Mouse (Mus musculus) stomach, postnatal 0 days (tissue): ENCODE results near the gene Tatdn3. TPM values are rescaled to one million over a fixed set of nuclear protein-coding genes. Genes with fewer than 3 reads are reported as not detected.

ENCODE experiments used
- ATAC-seq: fragments of 200-750 bp; cut with Nextera tagmentation; 2 replicates; pipeline ENCODE4 v1.8.0; 2017; ENCODE audit not compliant: low FRiP score, low TSS enrichment
- DNase-seq: peaks from one replicate; pipeline ENCODE4 v3.0.0-alpha.2; 2016; ENCODE audit warnings: low spot score
- H3K27ac ChIP-seq: fragments of 300-500 bp; sonication (generic); replicated peaks from 2 replicates; pipeline ENCODE4 v1.5.1; 2014; ENCODE audit warnings: mild to moderate bottlenecking, control low read depth
- H3K27me3 ChIP-seq: fragments of 300-500 bp; sonication (generic); 2 replicates; pipeline ENCODE4 v1.6.1; 2014; ENCODE audit warnings: low read length; ENCODE audit not compliant: control insufficient read depth, insufficient read depth
- H3K36me3 ChIP-seq: fragments of 300-500 bp; sonication (generic); 2 replicates; pipeline ENCODE4 v1.6.1; 2014; ENCODE audit warnings: low read length, mixed read lengths; ENCODE audit not compliant: control insufficient read depth, insufficient read depth
- H3K4me1 ChIP-seq: fragments of 300-500 bp; sonication (generic); replicated peaks from 2 replicates; pipeline ENCODE4 v1.6.1; 2014; ENCODE audit warnings: antibody characterized with exemption; ENCODE audit not compliant: control insufficient read depth, insufficient read depth
- H3K4me2 ChIP-seq: fragments of 300-500 bp; sonication (generic); replicated peaks from 2 replicates; pipeline ENCODE4 v1.6.1; 2014; ENCODE audit warnings: low read depth, mild to moderate bottlenecking, control low read depth, moderate library complexity
- H3K4me3 ChIP-seq: fragments of 300-500 bp; sonication (generic); 2 replicates; pipeline ENCODE4 v1.5.1; 2014; ENCODE audit warnings: low read depth, low read length, control low read depth
- H3K9ac ChIP-seq: fragments of 300-500 bp; sonication (generic); 2 replicates; pipeline ENCODE4 v1.6.1; 2014; ENCODE audit warnings: mild to moderate bottlenecking, low read length, control low read depth, mixed read lengths
- H3K9me3 ChIP-seq: fragments of 300-500 bp; sonication (generic); 2 replicates; pipeline ENCODE4 v1.6.1; 2016; ENCODE audit warnings: low read length; ENCODE audit not compliant: control insufficient read depth
- CTCF ChIP-seq: IDR thresholded peaks from 2 replicates; pipeline ENCODE4 v1.5.1; 2016; ENCODE audit warnings: antibody characterized with exemption, low read depth, mild to moderate bottlenecking, moderate library complexity
- EP300 ChIP-seq: optimal IDR thresholded peaks from 2 replicates; pipeline ENCODE3; 2016; ENCODE audit warnings: antibody characterized with exemption
- WGBS: fragments of 180-500 bp; shearing (Covaris S2); extraction: QIAGEN DNeasy Blood & Tissue Kit; methylation state at CpG from one replicate; pipeline ENCODE4 v1.1.7; 2014; 5-methylcytosine and 5-hydroxymethylcytosine counted together
- polyA plus RNA-seq: library from polyadenylated mRNA; unstranded; fragments of >200 nt; fragmentation: Nextera tagmentation; extraction: Ambion mirVana; gene quantifications from 2 replicates; pipeline ENCODE4 v1.2.1, GENCODE M21; 2015

The Tatdn3 gene
- polyA plus RNA-seq, 1 experiment from 2014 or later, result 8.9 TPM

- Histone ChIP-seq H3K27ac (no peak overlapping the region), H3K27me3 (no peaks in the 10 kb centered on the region), H3K36me3 (no peaks in the 10 kb centered on the region), H3K9ac (no peak overlapping the region), H3K4me1 (peaks cover 3% of the 10 kb centered on the region; the same call in 1 of the 2 replicates), H3K4me2 (peak overlapping the region; percentile 91), H3K9me3 (no peaks in the 10 kb centered on the region), H3K4me3 (peak overlapping the region; percentile 68; the same call in 1 of the 2 replicates)
- DNase-seq (no peak), ATAC-seq (no peak)
- 59% methylated on average over 9 of the region's 9 CpGs for WGBS
- TF ChIP-seq EP300, result no peak
- no peak for TF ChIP-seq CTCF
Observed at GRCm38 (mm10) chr1:191063700-191064099, 968 bp upstream of the Tatdn3 start.

GRCm38 (mm10) chr1:191062241-191062780 is 421 bp downstream of the Tatdn3 start:
- WGBS, result 4% methylated on average over 15 of the region's 15 CpGs

GRCm38 (mm10) chr1:191057461-191057860 is 5.3 kb downstream of the Tatdn3 start:
- Histone ChIP-seq H3K4me1 (no peaks in the 10 kb centered on the region), H3K27ac (no peak overlapping the region), H3K27me3 (no peaks in the 10 kb centered on the region), H3K9me3 (no peaks in the 10 kb centered on the region), H3K4me3 (no peak overlapping the region), H3K4me2 (no peak overlapping the region), H3K9ac (no peak overlapping the region), H3K36me3 (no peaks in the 10 kb centered on the region)
- DNase-seq, result no peak
- ATAC-seq, result no peak
- TF ChIP-seq CTCF (peak; percentile 54), EP300 (no peak)
- 59% methylated on average over 3 of the region's 3 CpGs for WGBS

More at GRCm38 (mm10) chr1:191062241-191062780, 421 bp downstream of the Tatdn3 start:
- ATAC-seq (peak; percentile 11; the same call in 1 of the 2 replicates), DNase-seq (no peak)
- Histone ChIP-seq H3K36me3 (no peaks in the 10 kb centered on the region), H3K27ac (peak overlapping the region; percentile 46; the same call in 1 of the 2 replicates), H3K9ac (peak overlapping the region; percentile 83), H3K27me3 (no peaks in the 10 kb centered on the region), H3K4me1 (peaks cover 3% of the 10 kb centered on the region; the same call in 1 of the 2 replicates), H3K4me2 (peak overlapping the region; percentile 91), H3K4me3 (peak overlapping the region; percentile 68), H3K9me3 (no peaks in the 10 kb centered on the region)
- TF ChIP-seq EP300 (no peak), CTCF (no peak)

GRCm38 (mm10) chr1:191055533-191055873 is 7.2 kb downstream of the Tatdn3 start:
- H3K27me3 ChIP-seq, result no peaks in the 10 kb centered on the region
- DNase-seq, result no peak
- no peaks in the 10 kb centered on the region for H3K36me3 ChIP-seq
- H3K9ac ChIP-seq, result no peak overlapping the region
- H3K9me3 ChIP-seq, result no peaks in the 10 kb centered on the region
- H3K4me2 ChIP-seq, result no peak overlapping the region
- no peak overlapping the region for H3K4me3 ChIP-seq
- no peaks in the 10 kb centered on the region for H3K4me1 ChIP-seq
- no peak overlapping the region for H3K27ac ChIP-seq
- ATAC-seq, result no peak
- TF ChIP-seq CTCF (peak; percentile 47), EP300 (no peak)
- WGBS, result 69% methylated on average over 2 of the region's 2 CpGs

GRCm38 (mm10) chr1:191054870-191055532 is 7.7 kb downstream of the Tatdn3 start:
- Histone ChIP-seq H3K9ac (no peak overlapping the region), H3K27ac (no peak overlapping the region), H3K36me3 (no peaks in the 10 kb centered on the region), H3K4me3 (no peak overlapping the region), H3K4me1 (no peaks in the 10 kb centered on the region), H3K4me2 (no peak overlapping the region), H3K27me3 (no peaks in the 10 kb centered on the region), H3K9me3 (no peaks in the 10 kb centered on the region)
- 63% methylated on average over 8 of the region's 8 CpGs for WGBS
- ATAC-seq (no peak), DNase-seq (no peak)
- TF ChIP-seq EP300 (no peak), CTCF (peak; percentile 45)

GRCm38 (mm10) chr1:191053555-191053954 is 9.2 kb downstream of the Tatdn3 start:
- DNase-seq (no peak), ATAC-seq (no peak)
- Histone ChIP-seq H3K36me3 (no peaks in the 10 kb centered on the region), H3K4me3 (no peak overlapping the region), H3K4me2 (no peak overlapping the region), H3K27me3 (no peaks in the 10 kb centered on the region), H3K27ac (no peak overlapping the region), H3K9ac (no peak overlapping the region), H3K9me3 (no peaks in the 10 kb centered on the region), H3K4me1 (no peaks in the 10 kb centered on the region)
- TF ChIP-seq CTCF, result no peak
- no peak for TF ChIP-seq EP300
- WGBS, result 74% methylated on average over 3 of the region's 3 CpGs
